Mouse (Mus musculus): Measurements from ENCODE around the gene Csnk1d.

DNA sequence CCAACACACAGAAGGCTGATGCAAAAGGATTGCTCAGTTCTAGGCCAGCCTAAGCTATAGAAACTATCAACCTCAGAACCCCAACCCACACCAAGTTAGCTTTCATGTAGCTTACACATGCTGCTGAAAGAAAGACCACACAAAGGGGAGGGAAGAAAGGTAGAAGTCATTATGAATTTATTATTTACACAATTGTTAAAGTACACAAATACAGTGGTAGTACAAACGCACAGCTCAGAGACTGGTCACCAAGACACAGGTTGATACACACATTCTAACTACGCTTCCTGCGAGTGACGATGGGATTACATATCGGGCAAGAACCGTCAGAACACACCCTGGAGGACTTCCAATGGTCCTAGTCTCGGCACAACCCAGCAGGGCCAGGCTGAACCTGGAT, 29.5 kb downstream of the Csnk1d start:
- TF ChIP-seq POLR2A (IDR thresholded peaks at IDR 0.05; ENCODE audit: control insufficient read depth, low read depth, low read length) (no peak), CTCF (IDR thresholded peaks at IDR 0.05; ENCODE audit: control insufficient read depth, insufficient read depth, insufficient replicate concordance, low read depth, low read length) (no peak)

Data from testis, adult 2 months (tissue).